Mouse (Mus musculus) lung, adult 2 months (tissue): ENCODE measurements around the gene Epb41l3. TPM values are rescaled to one million over a fixed set of nuclear protein-coding genes. Genes with fewer than 3 reads are reported as not detected.

Source experiments
- DNase-seq: peaks from one replicate; pipeline ENCODE4 v3.0.0; 2022
- H3K4me1 ChIP-seq: fragments of 200-500 bp; 2 replicates; pipeline ENCODE4 v1.6.1; 2011; ENCODE audit warnings: low read length; ENCODE audit not compliant: control insufficient read depth, insufficient read depth
- H3K4me3 ChIP-seq: fragments of 200-500 bp; replicated peaks from 2 replicates; pipeline ENCODE3; 2011; ENCODE audit warnings: low read depth, mild to moderate bottlenecking, control low read depth, low read length; ENCODE audit errors: extremely low read depth
- CTCF ChIP-seq: fragments of 200-500 bp; IDR thresholded peaks from 2 replicates; pipeline ENCODE4 v1.5.1; 2011; ENCODE audit warnings: mild to moderate bottlenecking, low read length, control low read depth; ENCODE audit not compliant: insufficient read depth
- POLR2A ChIP-seq: fragments of 200-500 bp; IDR thresholded peaks from 2 replicates; pipeline ENCODE4 v1.6.1; 2011; ENCODE audit warnings: low read depth, mild to moderate bottlenecking, control low read depth, low read length, borderline replicate concordance; ENCODE audit errors: extremely low read depth
- WGBS: fragments of 180-500 bp; shearing (Covaris S2); methylation state at CpG from one replicate; pipeline ENCODE4 v1.1.7; 2018; 5-methylcytosine and 5-hydroxymethylcytosine counted together
- polyA plus RNA-seq: library from polyadenylated mRNA; depleted of rRNA; stranded (reverse); fragments of >200 nt; gene quantifications from 2 replicates; pipeline ENCODE4 v1.2.3, GENCODE M21; 2012; rRNA removed

Gene Epb41l3
- polyA plus RNA-seq = 5.0 and 7.2 TPM in 2 replicates

DNA sequence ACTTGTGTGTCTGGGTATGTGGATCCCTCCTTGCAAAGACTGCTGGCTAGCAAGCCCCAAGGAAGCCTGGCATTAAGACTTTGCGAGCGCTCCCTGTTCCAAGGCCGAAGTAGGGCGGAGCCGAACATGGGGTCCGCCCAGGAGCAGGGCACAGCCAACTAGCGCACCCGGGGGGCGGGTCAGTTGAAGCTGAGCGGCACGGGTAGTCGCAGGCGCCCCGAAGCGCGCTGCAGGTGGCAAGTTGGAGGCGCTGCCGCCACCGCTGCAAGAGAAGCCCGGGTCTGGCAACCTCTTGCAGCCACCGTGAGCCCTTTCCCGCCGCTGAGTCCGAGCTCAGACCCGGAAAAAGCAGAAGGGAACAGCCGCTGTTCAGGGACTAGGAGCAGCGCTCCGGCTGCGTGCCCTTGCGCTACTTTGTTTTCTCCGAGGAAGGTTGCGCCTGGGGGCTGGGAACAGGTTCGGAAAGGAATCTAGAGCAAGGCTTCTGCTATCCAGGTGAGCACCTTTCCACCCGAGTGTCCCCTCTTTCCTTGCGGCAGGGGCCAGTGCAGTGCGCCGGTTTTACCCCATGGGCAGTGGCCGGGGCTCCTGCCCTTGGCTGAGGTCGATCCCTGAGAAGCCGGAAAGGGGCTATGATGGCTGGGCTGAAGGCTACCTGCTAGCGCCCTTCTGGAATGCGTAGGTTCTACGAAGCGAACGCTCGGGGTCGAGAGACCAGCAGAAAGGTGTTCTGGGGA lies at the start of gene Epb41l3:
TSS of gene Epb41l3 (plus strand) at position 183 of the 737 bp plus-strand sequence.
- peak; percentile 65 for DNase-seq
- WGBS = under 1% methylated on average over 47 of the region's 47 CpGs
- Histone ChIP-seq H3K4me3 (peak within 1 kb of the TSS; percentile 35), H3K4me1 (no peaks in the 10 kb centered on the region)
- TF ChIP-seq POLR2A (no peak), CTCF (no peak)

DNA sequence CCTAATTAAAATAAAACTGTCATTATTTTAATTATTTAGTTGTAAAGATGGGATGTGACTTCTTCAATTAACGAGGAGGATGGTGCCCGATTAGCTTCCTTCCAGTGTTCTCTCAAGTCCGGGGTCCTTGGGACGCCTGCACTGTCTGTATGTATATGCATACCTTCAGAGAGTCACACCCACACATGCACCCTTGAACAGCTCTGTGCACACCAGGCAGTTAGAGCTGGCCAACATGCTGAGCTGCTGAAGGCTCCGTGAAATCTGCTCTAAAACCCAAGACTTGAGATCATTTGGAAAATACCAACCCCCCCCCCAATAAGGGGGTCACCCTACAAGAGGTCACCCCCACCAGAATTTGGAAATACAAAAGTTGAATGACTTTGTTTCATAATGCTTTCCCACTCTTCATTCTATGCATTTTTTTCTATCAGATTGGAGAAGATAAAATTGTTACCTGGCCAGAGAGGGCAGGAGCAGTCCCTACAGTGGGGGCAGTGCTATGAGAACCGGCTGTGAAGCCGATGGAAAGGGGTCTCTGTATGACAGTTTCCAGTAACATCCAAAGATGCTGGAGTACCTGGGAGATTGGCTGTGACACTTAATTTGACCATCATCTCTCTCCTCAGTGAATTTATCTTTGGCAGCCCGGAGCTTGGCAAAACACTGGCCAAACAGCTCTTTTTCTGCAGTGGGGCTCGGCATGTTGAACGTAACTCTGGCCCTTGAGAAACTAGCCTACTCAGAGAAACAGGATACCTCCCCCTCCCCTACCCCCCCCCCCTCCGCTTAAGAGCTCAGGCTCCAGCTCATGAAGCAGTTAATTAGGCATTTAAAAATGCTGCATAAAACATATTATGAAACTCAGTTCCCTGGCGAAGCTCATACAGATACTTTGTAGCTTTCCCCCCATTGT lies 36.5 kb upstream of the Epb41l3 start:
- TF ChIP-seq POLR2A (no peak), CTCF (no peak)
- no peaks in the 10 kb centered on the region for H3K4me1 ChIP-seq
- no peak for DNase-seq
- 64% methylated on average over 12 of the region's 12 CpGs for WGBS
- no peak overlapping the region for H3K4me3 ChIP-seq

DNA sequence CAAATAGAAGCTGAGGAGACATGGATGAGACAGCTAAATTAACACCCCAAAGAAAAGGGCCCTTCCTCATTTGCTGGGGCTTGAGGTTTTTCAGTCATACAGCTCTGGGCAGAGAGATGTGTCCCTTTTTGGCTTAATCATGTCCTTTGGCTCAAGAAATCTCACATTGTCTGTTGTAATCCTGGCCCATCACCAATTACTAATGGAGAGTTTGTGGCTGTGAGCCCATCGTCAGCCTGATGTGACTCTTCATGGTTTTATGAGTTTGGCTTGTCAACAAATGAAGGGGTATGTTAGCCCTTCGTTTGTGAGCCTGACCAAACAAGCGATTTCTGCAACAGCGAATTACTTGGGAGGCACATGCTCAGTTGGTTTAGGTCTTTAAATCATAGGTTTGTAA lies 34.0 kb upstream of the Epb41l3 start:
- no peaks in the 10 kb centered on the region for H3K4me1 ChIP-seq
- no peak for TF ChIP-seq POLR2A
- TF ChIP-seq CTCF = no peak
- no peak for DNase-seq
- no peak overlapping the region for H3K4me3 ChIP-seq
- 63% methylated on average over 4 of the region's 4 CpGs for WGBS

DNA sequence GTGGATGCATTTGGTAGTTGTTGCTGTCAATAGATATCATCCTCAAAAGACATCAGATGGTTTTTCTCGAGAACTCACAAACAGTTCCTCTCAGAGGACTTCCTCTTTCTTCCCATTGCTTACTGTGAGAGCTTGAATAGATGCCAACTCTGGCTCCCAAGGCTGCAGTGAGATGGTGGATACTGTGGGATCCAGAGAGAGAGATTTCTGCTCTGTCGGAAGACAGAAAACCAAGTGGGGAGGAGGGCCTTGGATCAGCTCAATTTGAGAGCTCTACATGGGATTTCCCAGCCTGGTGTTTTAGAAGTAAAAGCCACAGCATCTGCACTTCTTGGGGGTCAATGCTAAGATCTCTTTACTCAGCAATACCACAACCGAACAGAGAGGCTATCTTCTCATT lies 26.7 kb upstream of the Epb41l3 start:
- H3K4me3 ChIP-seq = no peak overlapping the region
- WGBS = 55% methylated on average over 3 of the region's 3 CpGs
- H3K4me1 ChIP-seq = no peaks in the 10 kb centered on the region
- no peak for TF ChIP-seq POLR2A
- TF ChIP-seq CTCF = no peak
- no peak for DNase-seq

DNA sequence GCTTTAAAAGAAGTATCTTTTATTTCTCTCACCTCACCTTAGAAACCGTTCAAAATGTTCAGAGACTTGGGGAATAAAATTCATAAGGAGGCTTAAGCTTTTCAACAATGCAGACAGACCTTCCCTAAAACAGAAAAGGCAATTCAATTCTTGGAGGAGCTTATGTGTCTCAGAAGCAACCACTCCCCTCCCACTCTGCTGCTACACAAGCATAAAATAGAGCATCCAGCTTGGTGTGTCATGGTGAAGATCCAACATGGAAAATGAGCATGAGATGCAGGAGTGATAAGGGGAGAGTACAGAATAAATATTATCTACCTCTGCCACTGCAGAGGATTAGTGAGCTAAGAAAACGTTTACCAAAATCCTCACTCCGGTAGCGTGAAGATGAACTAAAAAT lies 21.5 kb upstream of the Epb41l3 start:
- Histone ChIP-seq H3K4me3 (no peak overlapping the region), H3K4me1 (no peaks in the 10 kb centered on the region)
- 61% methylated on average over 4 of the region's 4 CpGs for whole genome bisulfite sequencing
- DNase-seq = no peak
- TF ChIP-seq POLR2A (no peak), CTCF (no peak)

DNA sequence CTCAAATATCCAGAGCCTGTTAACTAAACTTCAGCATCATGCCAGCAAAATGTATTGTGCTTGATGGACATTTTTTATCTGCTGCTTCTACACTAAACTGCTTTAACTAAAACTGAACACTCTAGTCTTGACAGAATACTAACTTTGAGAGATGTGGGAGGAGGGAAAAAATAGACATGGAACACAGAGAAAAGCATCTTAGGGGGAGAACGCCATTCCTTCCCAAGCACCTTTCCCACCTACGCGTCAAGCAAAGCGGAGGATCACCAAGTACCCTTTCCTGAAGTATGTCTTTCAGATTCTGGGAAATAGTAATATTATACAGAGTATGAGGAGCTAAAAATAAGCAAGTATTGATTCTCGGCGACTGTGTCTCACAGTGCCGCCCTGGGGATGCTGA lies 15.7 kb upstream of the Epb41l3 start:
- no peak overlapping the region for H3K4me3 ChIP-seq
- TF ChIP-seq CTCF = no peak
- TF ChIP-seq POLR2A = no peak
- no peak for DNase-seq
- WGBS = 69% methylated on average over 7 of the region's 7 CpGs
- no peaks in the 10 kb centered on the region for H3K4me1 ChIP-seq

DNA sequence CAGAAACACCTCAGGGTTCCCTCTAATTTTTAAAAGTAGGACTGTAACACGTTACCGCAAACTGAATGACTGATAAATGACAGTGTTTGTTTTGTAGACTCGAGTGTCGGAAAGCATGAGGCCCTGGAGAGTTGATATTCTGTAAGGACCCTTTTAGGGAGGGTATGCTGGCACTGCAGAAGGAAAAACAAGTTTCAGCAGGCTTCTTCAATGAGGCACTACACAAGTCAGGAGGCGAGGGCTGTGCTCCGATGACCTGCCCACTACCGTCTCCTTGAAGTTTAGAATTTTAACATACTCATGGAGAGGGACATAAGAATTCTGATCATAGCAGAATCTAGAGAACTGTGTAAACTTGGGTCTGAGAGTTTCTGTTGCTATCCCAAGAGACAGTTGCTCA lies 15.1 kb upstream of the Epb41l3 start:
- Histone ChIP-seq H3K4me3 (no peak overlapping the region), H3K4me1 (no peaks in the 10 kb centered on the region)
- DNase-seq = no peak
- TF ChIP-seq CTCF (no peak), POLR2A (no peak)
- 56% methylated on average over 7 of the region's 7 CpGs for WGBS

DNA sequence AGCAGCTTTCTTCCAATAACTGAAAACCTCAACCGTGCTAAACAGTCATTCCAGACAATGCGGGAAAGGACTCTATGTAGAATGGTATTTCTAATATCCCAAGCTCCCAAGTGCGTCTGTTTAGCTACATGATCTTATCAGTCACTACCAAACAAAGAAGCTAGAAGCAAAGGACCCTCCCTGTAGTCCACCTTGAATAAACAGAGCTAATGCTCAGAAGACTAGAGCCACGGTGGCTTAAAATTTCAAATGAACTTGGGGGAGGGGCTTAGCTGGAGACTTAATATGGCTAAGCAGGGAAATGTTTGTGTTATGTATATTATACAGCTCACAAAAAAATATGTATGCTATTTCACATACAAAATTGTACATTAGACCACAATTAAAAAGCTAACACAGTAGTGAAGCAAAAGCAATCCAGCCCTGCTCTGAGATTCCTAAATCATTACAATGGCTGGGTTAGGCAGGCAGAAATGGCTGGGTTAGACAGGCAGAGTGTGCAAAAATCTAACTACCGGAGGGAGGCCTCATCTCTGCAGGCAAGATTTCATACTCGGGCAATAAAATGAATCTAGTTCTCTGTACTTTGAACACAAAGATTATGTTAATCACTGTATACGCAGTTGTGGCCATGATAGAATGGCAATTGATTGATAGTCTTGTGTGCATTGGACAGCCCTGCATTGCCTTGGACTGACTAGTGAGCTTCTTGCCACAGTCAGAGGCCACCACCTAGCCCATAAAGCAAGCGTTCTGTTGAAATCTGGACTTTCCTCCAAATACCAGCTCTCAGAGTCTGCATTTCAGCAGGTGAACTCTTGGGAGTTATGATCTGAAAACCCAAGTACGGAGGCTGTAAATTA lies 13.4 kb upstream of the Epb41l3 start:
- WGBS = 76% methylated on average over 9 of the region's 9 CpGs
- TF ChIP-seq POLR2A = no peak
- TF ChIP-seq CTCF = no peak
- Histone ChIP-seq H3K4me1 (no peaks in the 10 kb centered on the region), H3K4me3 (no peak overlapping the region)
- no peak for DNase-seq
